Mouse (Mus musculus) limb, embryonic 10.5 days (tissue): ENCODE measurements around the gene Hes7. TPM values are rescaled to one million over a fixed set of nuclear protein-coding genes. Genes with fewer than 3 reads are reported as not detected.

Experiments used
- DNase-seq: peaks from one replicate; pipeline ENCODE4 v3.0.0-alpha.2; 2017; ENCODE audit warnings: low spot score
- H3K27ac ChIP-seq: fragments of 300-500 bp; sonication (generic); 2 replicates; pipeline ENCODE4 v1.5.1; 2016; ENCODE audit warnings: mild to moderate bottlenecking
- H3K27me3 ChIP-seq: fragments of 300-500 bp; sonication (generic); 2 replicates; pipeline ENCODE4 v1.6.1; 2016; ENCODE audit warnings: low read depth, mild to moderate bottlenecking; ENCODE audit not compliant: poor library complexity, severe bottlenecking
- H3K36me3 ChIP-seq: fragments of 300-500 bp; sonication (generic); 2 replicates; pipeline ENCODE4 v1.6.1; 2016; ENCODE audit warnings: mild to moderate bottlenecking, moderate library complexity
- H3K4me1 ChIP-seq: fragments of 300-500 bp; sonication (generic); 2 replicates; pipeline ENCODE4 v1.6.1; 2016
- H3K4me3 ChIP-seq: fragments of 300-500 bp; sonication (generic); 2 replicates; pipeline ENCODE4 v1.5.1; 2016; ENCODE audit warnings: mild to moderate bottlenecking, moderate library complexity
- H3K9me3 ChIP-seq: fragments of 300-500 bp; sonication (generic); replicated peaks from 2 replicates; pipeline ENCODE4 v1.6.1; 2016; ENCODE audit warnings: mild to moderate bottlenecking
- WGBS: fragments of 180-500 bp; shearing (Covaris S2); methylation state at CpG from one replicate; pipeline ENCODE4 v1.1.7; 2016; 5-methylcytosine and 5-hydroxymethylcytosine counted together
- polyA plus RNA-seq: library from polyadenylated mRNA; unstranded; fragments of >200 nt; fragmentation: Nextera tagmentation; extraction: Ambion mirVana; gene quantifications from 2 replicates; pipeline ENCODE4 v1.2.1, GENCODE M21; 2016

Hes7 gene
- polyA plus RNA-seq, 1 experiment from 2014 or later = 0.90 TPM

DNA sequence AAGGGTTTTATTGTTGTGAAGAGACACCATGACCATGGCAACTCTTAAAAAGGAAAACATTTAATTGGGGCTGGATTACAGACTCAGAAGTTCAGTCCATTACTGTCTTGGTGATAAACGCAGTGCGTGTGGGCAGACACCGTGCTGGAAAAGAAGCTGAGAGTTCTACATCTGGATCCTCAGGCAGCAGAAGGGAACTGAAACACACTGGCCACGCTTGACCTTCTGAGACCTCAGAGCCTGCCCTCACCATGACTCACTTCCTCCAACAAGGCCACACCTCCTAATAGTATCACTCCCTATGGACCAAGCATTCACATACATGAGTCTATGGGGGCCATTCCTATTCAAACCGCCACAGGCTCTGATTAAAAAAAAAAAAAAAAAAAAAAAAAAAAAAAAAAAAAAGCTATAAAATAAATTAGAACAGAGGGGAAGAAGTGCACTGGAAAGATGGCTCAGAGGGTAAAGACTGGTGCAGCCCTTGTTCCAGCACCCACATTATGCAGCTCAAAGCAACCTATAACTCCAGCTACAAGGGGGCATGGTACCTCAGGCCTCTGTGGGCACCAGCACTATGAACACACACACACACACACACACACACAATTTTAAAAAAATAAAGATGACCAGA is 41.3 kb upstream of the Hes7 start:
- no peak for DNase-seq
- 63% methylated on average over 5 of the region's 5 CpGs for WGBS
- no peaks in the 10 kb centered on the region for H3K9me3 ChIP-seq
- H3K36me3 ChIP-seq = no peaks in the 10 kb centered on the region
- peaks cover 28% of the 10 kb centered on the region for H3K4me1 ChIP-seq
- H3K4me3 ChIP-seq = no peak overlapping the region
- H3K27ac ChIP-seq = no peak overlapping the region
- H3K27me3 ChIP-seq = no peaks in the 10 kb centered on the region

DNA sequence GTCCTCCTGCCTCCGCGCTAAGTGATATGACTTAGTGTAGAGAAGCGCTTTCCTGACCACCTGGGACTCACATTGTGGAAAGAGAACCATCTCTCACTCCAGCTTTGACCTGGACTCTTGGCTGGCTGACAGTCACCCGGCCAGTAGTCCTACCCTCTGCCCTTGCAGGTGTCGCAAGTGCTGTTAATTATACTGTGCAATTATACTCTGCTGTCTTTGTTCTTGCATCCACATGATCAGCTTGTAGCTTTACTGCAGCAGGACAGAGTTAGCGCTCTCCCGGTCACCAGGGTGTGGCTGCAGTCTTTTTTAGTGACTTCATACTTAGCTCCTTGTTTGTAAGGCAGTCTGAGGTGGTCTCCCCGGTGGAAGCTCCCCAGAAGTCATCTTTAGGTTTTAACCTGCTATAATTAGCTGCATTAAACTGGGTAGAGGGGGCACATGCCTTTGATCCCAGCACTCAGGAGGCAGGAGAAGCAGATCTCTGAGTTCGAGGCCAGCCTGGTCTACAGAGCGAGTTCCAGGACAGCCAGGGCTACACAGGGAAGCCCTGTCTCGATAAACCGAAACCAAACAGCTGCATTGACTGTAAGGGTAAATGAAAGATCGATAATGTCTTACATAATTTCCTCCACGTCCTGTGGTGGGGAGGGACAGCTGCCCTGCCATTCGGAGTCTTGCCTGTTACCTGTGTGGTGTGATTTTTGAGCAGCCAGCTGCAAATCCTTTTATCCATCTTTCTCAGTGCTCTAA is 39.9 kb upstream of the Hes7 start:
- WGBS = 82% methylated on average over 15 of the region's 15 CpGs
- no peaks in the 10 kb centered on the region for H3K9me3 ChIP-seq
- DNase-seq = no peak
- H3K4me3 ChIP-seq = no peak overlapping the region
- no peak overlapping the region for H3K27ac ChIP-seq
- H3K4me1 ChIP-seq = peaks cover 19% of the 10 kb centered on the region
- H3K36me3 ChIP-seq = no peaks in the 10 kb centered on the region
- no peaks in the 10 kb centered on the region for H3K27me3 ChIP-seq

DNA sequence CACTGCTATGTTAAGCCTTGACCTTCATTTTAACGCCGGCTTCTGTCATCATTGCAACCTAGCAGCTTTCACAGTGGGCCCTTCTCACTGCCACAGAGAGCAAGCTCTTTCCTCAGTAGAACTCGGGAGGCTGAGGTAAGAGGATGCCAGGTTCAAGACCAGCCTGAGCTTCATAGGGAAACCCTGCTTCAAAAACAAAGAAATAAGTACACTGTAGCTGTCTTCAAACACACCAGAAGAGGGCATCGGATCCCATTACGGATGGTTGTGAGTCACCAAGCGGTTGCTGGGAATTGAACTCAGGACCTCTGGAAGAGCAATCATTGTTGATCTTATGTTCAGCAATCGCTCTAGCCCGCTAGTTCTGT is 39.4 kb upstream of the Hes7 start:
- Histone ChIP-seq H3K27ac (no peak overlapping the region), H3K27me3 (no peaks in the 10 kb centered on the region), H3K4me1 (peaks cover 19% of the 10 kb centered on the region), H3K4me3 (no peak overlapping the region), H3K36me3 (no peaks in the 10 kb centered on the region), H3K9me3 (no peaks in the 10 kb centered on the region)
- WGBS = 91% methylated on average over 8 of the region's 8 CpGs
- no peak for DNase-seq

DNA sequence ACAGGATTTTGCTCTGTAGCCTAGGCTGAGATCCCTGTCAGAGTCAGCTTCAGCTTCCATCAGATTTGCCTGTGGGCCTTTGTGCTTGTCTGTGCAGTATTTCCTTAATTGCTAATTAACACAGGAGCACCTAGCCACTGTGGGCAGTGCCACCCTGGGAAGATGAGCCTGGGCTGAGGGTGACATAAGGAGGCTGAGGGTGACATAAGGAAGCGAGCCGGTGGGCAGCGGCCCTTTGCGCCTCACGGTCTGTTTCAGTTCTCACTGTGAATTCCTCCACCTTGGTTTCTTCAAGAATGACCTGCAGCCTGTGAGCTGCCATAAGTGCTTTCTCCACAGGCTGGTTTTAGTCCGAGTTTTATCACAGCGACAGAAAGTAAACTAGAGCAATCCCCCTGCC is 38.6 kb upstream of the Hes7 start:
- Histone ChIP-seq H3K27ac (no peak overlapping the region), H3K27me3 (no peaks in the 10 kb centered on the region), H3K9me3 (no peaks in the 10 kb centered on the region), H3K4me3 (no peak overlapping the region), H3K4me1 (peaks cover 23% of the 10 kb centered on the region), H3K36me3 (no peaks in the 10 kb centered on the region)
- WGBS = 88% methylated on average over 7 of the region's 7 CpGs
- no peak for DNase-seq

DNA sequence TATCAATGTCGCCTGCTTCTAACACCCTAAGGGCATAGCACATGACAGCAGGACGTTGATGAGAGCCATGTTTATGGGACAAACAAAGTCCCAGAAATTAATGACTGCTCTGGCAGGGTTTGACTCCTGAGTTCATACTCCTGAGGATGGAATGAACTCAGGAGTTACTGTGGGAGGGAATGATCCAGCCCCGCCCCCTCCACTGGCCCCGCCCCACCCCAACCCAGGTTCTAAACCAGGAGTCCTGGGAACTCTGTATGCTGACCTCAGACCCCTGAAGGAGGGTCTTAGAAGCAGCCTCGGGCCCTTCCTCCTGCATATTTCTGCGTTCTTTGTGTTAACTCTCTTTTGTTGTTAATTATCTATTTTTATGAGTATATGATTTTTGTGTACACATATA is 34.6 kb upstream of the Hes7 start:
- no peak for DNase-seq
- peaks cover 42% of the 10 kb centered on the region for H3K4me1 ChIP-seq
- no peaks in the 10 kb centered on the region for H3K9me3 ChIP-seq
- no peak overlapping the region for H3K27ac ChIP-seq
- 64% methylated on average over 6 of the region's 6 CpGs for WGBS
- no peak overlapping the region for H3K4me3 ChIP-seq
- peaks cover 13% of the 10 kb centered on the region for H3K36me3 ChIP-seq
- H3K27me3 ChIP-seq = no peaks in the 10 kb centered on the region

DNA sequence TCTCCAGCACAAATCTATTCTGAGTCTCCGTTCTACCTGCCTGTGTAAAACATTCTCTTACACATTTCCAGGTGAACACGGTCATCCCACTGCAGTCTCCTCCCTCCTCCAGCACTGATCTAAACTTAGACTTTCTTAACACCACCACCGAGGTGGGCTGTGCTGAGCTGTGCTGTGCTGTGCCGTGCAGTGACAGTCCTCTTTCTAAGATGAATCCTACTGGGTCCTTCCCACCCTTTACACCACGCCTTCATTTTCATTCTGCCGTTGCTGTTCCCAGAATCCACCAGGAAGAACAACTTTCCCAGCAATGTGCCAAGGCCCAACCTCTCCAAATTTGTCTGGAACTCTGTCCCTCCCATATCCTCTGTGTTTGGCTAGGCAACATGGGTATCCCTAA is 33.8 kb upstream of the Hes7 start:
- H3K4me3 ChIP-seq = no peak overlapping the region

DNA sequence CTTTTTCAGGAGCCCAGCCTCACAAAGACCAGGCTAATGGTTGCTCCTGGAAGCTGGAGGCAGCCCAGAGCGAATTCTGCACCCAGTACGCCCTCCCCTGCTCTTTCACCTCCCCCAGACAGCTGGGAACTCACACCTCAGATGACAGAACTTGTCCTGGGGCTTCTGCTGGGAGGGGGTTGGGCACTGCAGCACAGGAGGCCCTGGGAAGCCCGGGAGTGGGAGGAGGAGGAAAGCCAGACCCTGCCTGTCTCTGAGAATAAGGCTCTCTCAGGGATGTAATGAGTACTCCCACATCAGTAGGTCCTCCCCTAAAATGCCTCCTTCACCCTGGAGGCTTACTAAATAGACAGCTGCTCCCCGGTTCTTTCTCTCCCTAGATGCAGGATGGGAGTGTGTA is 33.1 kb upstream of the Hes7 start:
- DNase-seq = no peak
- no peaks in the 10 kb centered on the region for H3K27me3 ChIP-seq
- peak overlapping the region; percentile 100; the same call in 1 of the 2 replicates for H3K4me3 ChIP-seq
- H3K27ac ChIP-seq = peak overlapping the region; percentile 47; the same call in 1 of the 2 replicates
- 23% methylated on average over 4 of the region's 4 CpGs for WGBS
- H3K4me1 ChIP-seq = peaks cover 49% of the 10 kb centered on the region
- peaks cover 28% of the 10 kb centered on the region for H3K36me3 ChIP-seq
- no peaks in the 10 kb centered on the region for H3K9me3 ChIP-seq

More for the DNA sequence above, 33.8 kb upstream of the Hes7 start:
- Histone ChIP-seq H3K27me3 (no peaks in the 10 kb centered on the region), H3K27ac (peak overlapping the region; percentile 47; the same call in 1 of the 2 replicates), H3K4me1 (peaks cover 42% of the 10 kb centered on the region), H3K9me3 (no peaks in the 10 kb centered on the region), H3K36me3 (peaks cover 21% of the 10 kb centered on the region)
- no peak for DNase-seq
- 61% methylated on average over 6 of the region's 6 CpGs for WGBS

DNA sequence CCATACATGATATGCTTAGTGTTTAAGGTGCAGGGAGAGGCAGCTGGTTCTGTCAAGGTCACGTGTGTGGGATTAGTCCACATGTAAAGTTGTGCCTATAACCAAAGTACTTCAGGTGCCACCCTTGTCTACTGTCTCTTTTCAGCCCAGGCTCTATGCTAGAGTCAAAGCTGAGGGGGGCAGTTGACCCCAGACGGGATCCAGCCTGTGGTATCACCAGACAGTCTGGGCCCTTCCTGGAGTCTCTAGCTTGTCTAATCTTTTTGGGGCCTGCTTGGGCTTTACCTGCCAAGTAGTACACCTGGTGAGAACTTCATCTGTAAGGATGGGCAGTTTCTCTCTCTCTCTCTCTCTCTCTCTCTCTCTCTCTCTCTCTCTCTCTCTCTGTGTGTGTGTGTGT is 32.6 kb upstream of the Hes7 start:
- H3K9me3 ChIP-seq = no peaks in the 10 kb centered on the region
- DNase-seq = no peak
- peaks cover 49% of the 10 kb centered on the region for H3K4me1 ChIP-seq
- peaks cover 30% of the 10 kb centered on the region for H3K36me3 ChIP-seq
- peak overlapping the region; percentile 100 for H3K27ac ChIP-seq
- H3K4me3 ChIP-seq = peak overlapping the region; percentile 100
- no peaks in the 10 kb centered on the region for H3K27me3 ChIP-seq
- 69% methylated on average over 2 of the region's 2 CpGs for WGBS

DNA sequence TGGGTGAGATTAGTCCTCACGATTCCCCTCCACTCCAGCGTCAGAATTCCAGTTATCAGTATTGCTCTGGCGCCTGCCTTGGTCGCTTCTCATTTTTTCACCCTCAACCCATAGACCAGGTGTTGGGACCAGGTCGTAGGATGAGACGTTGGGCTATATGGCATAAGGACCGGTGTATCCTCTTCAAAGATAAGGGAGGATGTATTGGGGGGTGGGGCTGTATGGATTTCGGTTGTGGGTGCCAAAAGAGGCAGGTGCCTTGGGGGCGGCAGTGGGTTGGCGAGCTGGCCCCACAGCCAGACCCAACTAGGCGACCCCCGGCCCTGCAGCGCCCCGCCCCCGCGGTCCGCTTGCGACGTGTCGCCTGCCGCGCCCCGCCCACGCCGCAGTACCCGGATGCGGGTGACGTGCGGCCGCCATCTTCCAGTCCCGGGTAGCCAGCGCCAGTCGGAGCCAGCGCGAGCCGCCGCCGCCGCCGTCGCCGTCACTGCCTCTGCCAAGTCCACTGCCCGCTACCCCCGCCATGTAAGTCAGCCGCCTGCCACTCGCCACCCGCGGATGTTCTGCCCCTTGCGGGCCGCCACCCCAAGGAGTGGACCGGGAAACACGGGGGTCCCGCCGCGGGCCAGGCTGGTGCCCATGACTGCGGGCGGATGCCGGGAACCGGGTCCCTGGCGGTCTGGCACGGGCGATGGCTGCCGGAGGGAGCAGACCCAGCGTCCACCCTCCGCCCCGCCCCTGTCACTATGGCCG is 31.9 kb upstream of the Hes7 start, which contains the start of gene Vamp2:
Gene Vamp2, plus strand, starts transcription at position 388 of the 753 bp plus-strand sequence.
- no peaks in the 10 kb centered on the region for H3K9me3 ChIP-seq
- peak within 1 kb of the TSS; percentile 100 for H3K27ac ChIP-seq
- no peaks in the 10 kb centered on the region for H3K27me3 ChIP-seq
- peak within 1 kb of the TSS; percentile 100 for H3K4me3 ChIP-seq
- peaks cover 34% of the 10 kb centered on the region for H3K36me3 ChIP-seq
- under 1% methylated on average over 65 of the region's 67 CpGs for WGBS
- peaks cover 49% of the 10 kb centered on the region for H3K4me1 ChIP-seq
- peak; percentile 98 for DNase-seq

DNA sequence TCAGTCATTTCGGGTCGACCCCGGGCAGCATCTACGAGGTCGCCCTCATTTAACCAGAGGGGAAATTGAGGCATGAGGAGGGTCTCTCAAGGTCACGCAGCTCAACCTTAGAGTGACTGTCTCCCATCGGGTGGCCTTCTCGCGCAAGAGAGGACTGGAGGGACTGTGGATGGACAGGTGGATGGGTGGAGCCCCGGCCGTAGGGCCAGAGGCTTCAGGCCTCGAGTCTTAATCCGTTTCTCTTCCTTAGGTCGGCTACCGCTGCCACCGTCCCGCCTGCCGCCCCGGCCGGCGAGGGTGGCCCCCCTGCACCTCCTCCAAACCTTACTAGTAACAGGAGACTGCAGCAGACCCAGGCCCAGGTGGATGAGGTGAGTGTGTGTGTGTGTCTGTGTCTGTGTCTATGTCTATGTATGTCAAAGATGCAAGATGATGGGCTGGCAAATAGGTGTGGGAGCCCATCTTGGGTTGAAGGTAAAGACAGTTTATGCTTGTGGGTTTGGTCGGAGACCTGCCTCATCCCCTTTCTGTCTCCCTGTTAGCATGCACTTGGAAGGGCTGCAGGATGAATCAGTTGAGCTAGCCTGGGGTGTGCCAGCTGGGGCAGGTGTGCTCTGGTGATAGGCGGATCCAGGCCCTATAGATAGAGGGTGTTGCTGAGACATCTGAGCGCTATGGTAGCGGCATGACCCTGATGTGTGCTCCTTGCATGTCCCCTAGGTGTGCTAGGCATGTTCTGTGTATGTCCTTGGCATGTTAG is 31.2 kb upstream of the Hes7 start:
- H3K4me1 ChIP-seq = peaks cover 51% of the 10 kb centered on the region
- H3K27ac ChIP-seq = peak overlapping the region; percentile 100

DNA sequence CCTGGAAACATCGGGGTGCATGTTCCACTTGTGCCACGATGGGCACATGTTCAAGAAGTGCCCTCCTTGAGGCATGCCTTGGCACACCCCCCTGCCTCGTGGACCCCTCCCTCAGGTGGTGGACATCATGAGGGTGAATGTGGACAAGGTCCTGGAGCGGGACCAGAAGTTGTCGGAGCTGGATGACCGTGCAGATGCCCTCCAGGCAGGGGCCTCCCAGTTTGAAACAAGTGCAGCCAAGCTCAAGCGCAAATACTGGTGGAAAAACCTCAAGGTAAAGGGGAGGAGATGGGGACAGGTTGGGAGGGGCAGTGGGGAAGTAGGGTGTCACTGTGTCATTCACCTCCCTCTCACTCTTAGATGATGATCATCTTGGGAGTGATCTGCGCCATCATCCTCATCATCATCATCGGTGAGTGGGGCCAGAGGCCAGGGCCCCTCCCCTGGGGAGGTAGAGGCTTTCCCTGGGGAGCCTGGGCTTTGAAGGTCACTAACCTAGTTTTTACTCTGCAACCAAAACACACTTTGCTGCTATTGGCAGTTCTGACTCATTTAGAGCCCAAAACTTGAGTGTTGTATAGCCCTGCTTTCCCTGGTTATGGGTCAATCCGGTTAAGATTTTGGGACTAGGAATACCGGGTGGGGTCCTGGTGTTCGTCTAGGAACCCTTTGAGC is 30.5 kb upstream of the Hes7 start:
- peaks cover 34% of the 10 kb centered on the region for H3K36me3 ChIP-seq
- no peaks in the 10 kb centered on the region for H3K9me3 ChIP-seq
- peaks cover 57% of the 10 kb centered on the region for H3K4me1 ChIP-seq
- no peaks in the 10 kb centered on the region for H3K27me3 ChIP-seq
- DNase-seq = no peak
- H3K4me3 ChIP-seq = peak overlapping the region; percentile 100
- peak overlapping the region; percentile 100 for H3K27ac ChIP-seq
- WGBS = 88% methylated on average over 12 of the region's 12 CpGs

More for the DNA sequence above, 31.2 kb upstream of the Hes7 start:
- peaks cover 34% of the 10 kb centered on the region for H3K36me3 ChIP-seq
- no peaks in the 10 kb centered on the region for H3K9me3 ChIP-seq
- no peak for DNase-seq
- peak overlapping the region; percentile 100 for H3K4me3 ChIP-seq
- no peaks in the 10 kb centered on the region for H3K27me3 ChIP-seq
- WGBS = 12% methylated on average over 25 of the region's 25 CpGs

DNA sequence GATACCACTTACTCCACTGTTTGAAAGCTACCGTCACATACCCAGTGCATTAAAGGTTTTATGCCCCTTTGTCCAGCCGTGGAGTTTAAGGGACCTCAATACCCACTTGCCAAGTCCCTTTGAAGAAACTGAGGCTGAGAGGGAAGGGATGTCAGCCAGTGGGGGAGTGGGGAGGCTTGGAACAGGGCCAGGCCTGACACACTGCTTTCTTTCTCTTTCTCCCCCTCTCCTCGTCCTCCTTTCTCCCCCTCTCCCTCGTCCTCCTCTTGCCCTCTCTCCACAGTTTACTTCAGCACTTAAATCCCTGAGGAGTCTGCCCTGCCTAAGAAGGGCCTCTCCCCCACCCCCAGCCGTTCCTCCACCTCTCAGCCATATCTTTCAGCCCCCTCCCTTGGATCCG is 29.8 kb upstream of the Hes7 start:
- Histone ChIP-seq H3K27me3 (no peaks in the 10 kb centered on the region), H3K27ac (no peak overlapping the region), H3K9me3 (no peaks in the 10 kb centered on the region), H3K36me3 (peaks cover 34% of the 10 kb centered on the region), H3K4me3 (peak overlapping the region; percentile 100; the same call in 1 of the 2 replicates), H3K4me1 (peaks cover 58% of the 10 kb centered on the region)
- WGBS = 81% methylated on average over 6 of the region's 6 CpGs
- no peak for DNase-seq
